Mouse (Mus musculus) adrenal gland, postnatal 4 days (tissue): ENCODE data around the gene Rps27rt. TPM values are rescaled to one million over a fixed set of nuclear protein-coding genes. Genes with fewer than 3 reads are reported as not detected.
"Not testable (repeated sequence)": the region's sequence is repeated elsewhere in the genome, so short reads cannot be mapped to it uniquely, and the experiment has no call there.

Experiments
- DNase-seq, 2 experiments: peaks; one replicate each; pipeline ENCODE4 v3.0.0; 2021 to 2022; ENCODE audit warnings: low spot score in 2 of 2, mixed read lengths in 2 of 2
- total RNA-seq, 2 experiments: library from RNA; stranded (reverse); gene quantifications; 2 replicates each; pipeline ENCODE4 v1.2.3; 2021

Gene Rps27rt
- total RNA-seq, 2 experiments from 2014 or later = 126 to 158 TPM

GRCm38 (mm10) chr9:114986361-114986760 lies 3.8 kb upstream of the Rps27rt start:
- no peak for DNase-seq

- DNase-seq = no peak
Measured at GRCm38 (mm10) chr9:114985741-114986140, 3.2 kb upstream of the Rps27rt start.

GRCm38 (mm10) chr9:114979969-114980368 lies 2.6 kb downstream of the Rps27rt start:
- no peak for DNase-seq

- peak; percentile 40 to 48 for DNase-seq
Measured at GRCm38 (mm10) chr9:114978281-114979111, 4.0 kb downstream of the Rps27rt start, which contains the start of gene Osbpl10. Osbpl10 (plus strand) TSS chr9:114978569.

- no peak for DNase-seq
Measured at GRCm38 (mm10) chr9:114977461-114978280, 4.9 kb downstream of the Rps27rt start.

GRCm38 (mm10) chr9:114966286-114966685 lies 16.3 kb downstream of the Rps27rt start:
- not testable (repeated sequence) for DNase-seq

- no peak for DNase-seq
Measured at GRCm38 (mm10) chr9:114964093-114964492, 18.4 kb downstream of the Rps27rt start.

- no peak for DNase-seq
Measured at GRCm38 (mm10) chr9:114960844-114961243, 21.7 kb downstream of the Rps27rt start.

GRCm38 (mm10) chr9:114960043-114960789 lies 22.3 kb downstream of the Rps27rt start:
- DNase-seq = no peak

GRCm38 (mm10) chr9:114956945-114957344 lies 25.6 kb downstream of the Rps27rt start:
- no peak for DNase-seq

GRCm38 (mm10) chr9:114955340-114955739 lies 27.2 kb downstream of the Rps27rt start:
- DNase-seq = no peak

GRCm38 (mm10) chr9:114952866-114953265 lies 29.7 kb downstream of the Rps27rt start:
- DNase-seq = no peak

GRCm38 (mm10) chr9:114948395-114948794 lies 34.1 kb downstream of the Rps27rt start:
- DNase-seq = no peak

- no peak for DNase-seq
Measured at GRCm38 (mm10) chr9:114945576-114945975, 37.0 kb downstream of the Rps27rt start.

GRCm38 (mm10) chr9:114944642-114945041 lies 37.9 kb downstream of the Rps27rt start:
- no peak for DNase-seq

- DNase-seq = no peak
Measured at GRCm38 (mm10) chr9:114936687-114937086, 45.9 kb downstream of the Rps27rt start.

GRCm38 (mm10) chr9:114935321-114935720 lies 47.2 kb downstream of the Rps27rt start:
- DNase-seq = no peak

- no peak for DNase-seq
Measured at GRCm38 (mm10) chr9:114934231-114934630, 48.3 kb downstream of the Rps27rt start.

GRCm38 (mm10) chr9:114933723-114934171 lies 48.8 kb downstream of the Rps27rt start, which contains the start of gene Gpd1l:
Gpd1l (minus strand) TSS chr9:114933987.
- DNase-seq = peak; percentile 95 to 97

GRCm38 (mm10) chr9:114933037-114933722 lies 49.4 kb downstream of the Rps27rt start:
- DNase-seq = no peak
